ENCODE assay signal across 7 mouse cellular contexts in the genomic region with DNA sequence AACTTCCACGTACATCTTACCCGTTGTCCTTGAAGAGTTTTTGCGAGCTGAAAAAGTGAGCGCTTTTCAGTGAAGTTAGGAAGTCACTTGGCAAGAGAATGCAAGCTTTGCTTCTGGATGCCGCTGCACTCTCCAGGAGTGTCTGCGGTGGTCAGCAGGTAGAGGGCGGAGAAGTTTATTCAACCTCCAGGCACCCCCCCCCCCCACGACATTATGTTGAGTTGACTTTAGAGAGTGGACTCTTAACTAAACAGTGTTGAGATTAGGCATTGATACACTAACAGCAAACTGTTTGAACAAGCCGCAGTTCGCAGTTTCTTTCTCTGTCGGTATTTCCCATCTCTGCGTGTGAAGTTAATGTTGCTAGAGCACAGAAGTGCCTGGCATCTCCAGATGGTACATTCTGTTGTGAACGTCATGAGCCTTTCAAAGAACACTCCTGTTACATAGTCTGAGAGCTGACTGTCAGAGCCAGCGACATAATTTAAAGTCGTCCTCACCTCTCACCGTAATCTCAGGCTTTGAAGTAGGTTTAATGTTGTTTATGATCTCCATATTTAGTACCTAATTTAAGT. TPM values are rescaled to one million over a fixed set of nuclear protein-coding genes. Genes with fewer than 3 reads are reported as not detected.
A peak's percentile ranks its signal among the peaks of the same experiment; 100 is the strongest.
DNase-seq lines count a peak whose midpoint lies in the region; ATAC-seq and TF ChIP-seq lines count a peak whose summit lies in the region.

No protein-coding gene starts in this region.

- DNase-seq in right cerebral cortex, adult 2 months (ENCODE audit: low spot score in 2 of 2), result peak; percentile 10 to 13
- no peak for DNase-seq in right cerebral cortex, postnatal 25 days
- peak; percentile 18 for DNase-seq in embryo, embryonic 10.5 days (ENCODE audit: low spot score)
- DNase-seq in hindbrain, postnatal 0 days (ENCODE audit: low spot score), result peak; percentile 12
- no peak for DNase-seq in spleen, postnatal 10 days (ENCODE audit: low spot score in 2 of 2)

- TF ChIP-seq CTCF in hindbrain, postnatal 0 days (IDR thresholded peaks at IDR 0.05; ENCODE audit: low read depth), result no peak

- H3K4me1 ChIP-seq in hindbrain, postnatal 0 days (ENCODE audit: insufficient read depth, low read length), result no peaks in the 10 kb centered on the region
- peaks cover 48% of the 10 kb centered on the region for H3K4me1 ChIP-seq in liver, embryonic 12.5 days
- H3K4me1 ChIP-seq in stomach, embryonic 14.5 days (ENCODE audit: control insufficient read depth, insufficient read depth, low read length), result peaks cover 17% of the 10 kb centered on the region; the same call in 1 of the 2 replicates

- 0 out of 2 replicates have a peak overlapping the region, but pooled peaks have one; percentile 46 for H3K27ac ChIP-seq in hindbrain, postnatal 0 days
- no peak overlapping the region for H3K27ac ChIP-seq in liver, embryonic 12.5 days
- no peak overlapping the region; the same call in 1 of the 2 replicates for H3K27ac ChIP-seq in stomach, embryonic 14.5 days (ENCODE audit: low read length)

- no peaks in the 10 kb centered on the region for H3K27me3 ChIP-seq in hindbrain, postnatal 0 days (ENCODE audit: insufficient read depth, low read length)
- no peaks in the 10 kb centered on the region for H3K27me3 ChIP-seq in liver, embryonic 12.5 days (replicated peaks)
- no peaks in the 10 kb centered on the region for H3K27me3 ChIP-seq in stomach, embryonic 14.5 days (ENCODE audit: control insufficient read depth, insufficient read depth, low read length)

- peak overlapping the region; percentile 63 for H3K4me3 ChIP-seq in hindbrain, postnatal 0 days (ENCODE audit: low read length)
- H3K4me3 ChIP-seq in liver, embryonic 12.5 days, result peak overlapping the region; percentile 83
- peak overlapping the region; percentile 67 for H3K4me3 ChIP-seq in stomach, embryonic 14.5 days (ENCODE audit: low read depth, low read length)

- WGBS in hindbrain, postnatal 0 days, result 17% methylated on average over 16 of the region's 16 CpGs
- 24% methylated on average over 16 of the region's 16 CpGs for WGBS in liver, embryonic 12.5 days (ENCODE audit: insufficient replicate concordance)
- 9% methylated on average over 16 of the region's 16 CpGs for WGBS in stomach, embryonic 14.5 days

- no peaks in the 10 kb centered on the region for H3K9me3 ChIP-seq in hindbrain, postnatal 0 days (ENCODE audit: low read length)
- H3K9me3 ChIP-seq in liver, embryonic 12.5 days (replicated peaks), result no peaks in the 10 kb centered on the region
- no peaks in the 10 kb centered on the region for H3K9me3 ChIP-seq in stomach, embryonic 14.5 days (ENCODE audit: control insufficient read depth, low read depth, low read length)

- no peaks in the 10 kb centered on the region for H3K36me3 ChIP-seq in hindbrain, postnatal 0 days (ENCODE audit: insufficient read depth, low read length)
- H3K36me3 ChIP-seq in liver, embryonic 12.5 days, result 0 out of 2 replicates have a peak, but pooled peaks cover 4% of the 10 kb centered on the region
- no peaks in the 10 kb centered on the region for H3K36me3 ChIP-seq in stomach, embryonic 14.5 days (ENCODE audit: control insufficient read depth, insufficient read depth, low read length)

- no peak for ATAC-seq in hindbrain, postnatal 0 days
- no peak for ATAC-seq in liver, embryonic 12.5 days
- no peak for ATAC-seq in stomach, embryonic 14.5 days (ENCODE audit: insufficient number of reproducible peaks, insufficient read depth, low FRiP score, low read depth)

- H3K9ac ChIP-seq in hindbrain, postnatal 0 days (replicated peaks; ENCODE audit: low read length), result peak overlapping the region; percentile 79
- H3K9ac ChIP-seq in liver, embryonic 12.5 days, result peak overlapping the region; percentile 92
- peak overlapping the region; percentile 71 for H3K9ac ChIP-seq in stomach, embryonic 14.5 days (replicated peaks; ENCODE audit: low read depth, low read length)

- peak overlapping the region; percentile 90 for H3K4me2 ChIP-seq in hindbrain, postnatal 0 days (ENCODE audit: low read depth, low read length)
- H3K4me2 ChIP-seq in liver, embryonic 12.5 days, result peak overlapping the region; percentile 91
- peak overlapping the region; percentile 77 for H3K4me2 ChIP-seq in stomach, embryonic 14.5 days (replicated peaks; ENCODE audit: low read depth, low read length)

RNA-seq across cellular contexts. Expression of gene Ubac2, which starts 0.9 kb away (rescaled TPM):
- 42.9 and 45.6 TPM in 2 replicates for total RNA-seq in hindbrain, postnatal 0 days (2014; rRNA removed)
- polyA plus RNA-seq in hindbrain, postnatal 0 days (2015; fragmentation: Nextera tagmentation; extraction: Ambion mirVana), result 55.4 and 55.8 TPM in 2 replicates
- polyA plus RNA-seq in liver, embryonic 12.5 days (2016; fragmentation: Nextera tagmentation; extraction: Ambion mirVana), result 25.5 and 29.2 TPM in 2 replicates
- 67.7 and 72.3 TPM in 2 replicates for polyA plus RNA-seq in stomach, embryonic 14.5 days (2014; fragmentation: Nextera tagmentation; extraction: Ambion mirVana)

RNA-seq across cellular contexts. Expression of gene Gpr18, which starts 36.2 kb away (rescaled TPM):
- total RNA-seq in hindbrain, postnatal 0 days (2014; rRNA removed), result not detected in 2 replicates
- not detected in 2 replicates for polyA plus RNA-seq in hindbrain, postnatal 0 days (2015; fragmentation: Nextera tagmentation; extraction: Ambion mirVana)
- 0.08 TPM in 1 of 2 replicates, not detected in the other for polyA plus RNA-seq in liver, embryonic 12.5 days (2016; fragmentation: Nextera tagmentation; extraction: Ambion mirVana)
- polyA plus RNA-seq in stomach, embryonic 14.5 days (2014; fragmentation: Nextera tagmentation; extraction: Ambion mirVana), result 0.50 and 1.1 TPM in 2 replicates

Comparison
In these comparisons a context has a peak if more than half of its experiments do, and no peak if none do; other contexts are left out.
1. DNase-seq: peak in right cerebral cortex, adult 2 months (2 of 2), embryo, embryonic 10.5 days (single experiment) and hindbrain, postnatal 0 days (single experiment); none in right cerebral cortex, postnatal 25 days (single experiment) and spleen, postnatal 10 days (0 of 2).
2. Peak in every context shown above with its lines, with median percentiles within 50 percentile points of each other: H3K4me2 ChIP-seq, H3K4me3 ChIP-seq and H3K9ac ChIP-seq.